Mouse (Mus musculus) hindbrain, embryonic 12.5 days (tissue): ENCODE results near the gene Fgf7. TPM values are rescaled to one million over a fixed set of nuclear protein-coding genes. Genes with fewer than 3 reads are reported as not detected.

Experiments used
- ATAC-seq: fragments of 200-750 bp; cut with Nextera tagmentation; 2 replicates; pipeline ENCODE4 v1.8.0; 2017; ENCODE audit warnings: moderate TSS enrichment; ENCODE audit not compliant: low FRiP score
- H3K27ac ChIP-seq: fragments of 300-500 bp; sonication (generic); 2 replicates; pipeline ENCODE4 v1.5.1; 2016; ENCODE audit warnings: mild to moderate bottlenecking
- H3K27me3 ChIP-seq: fragments of 300-500 bp; sonication (generic); 2 replicates; pipeline ENCODE4 v1.6.1; 2016; ENCODE audit warnings: mild to moderate bottlenecking
- H3K36me3 ChIP-seq: fragments of 300-500 bp; sonication (generic); 2 replicates; pipeline ENCODE4 v1.6.1; 2016; ENCODE audit warnings: mild to moderate bottlenecking
- H3K4me1 ChIP-seq: fragments of 300-500 bp; sonication (generic); 2 replicates; pipeline ENCODE4 v1.6.1; 2016
- H3K4me2 ChIP-seq: fragments of 300-500 bp; sonication (generic); replicated peaks from 2 replicates; pipeline ENCODE4 v1.6.1; 2016; ENCODE audit warnings: mild to moderate bottlenecking
- H3K4me3 ChIP-seq: fragments of 300-500 bp; sonication (generic); 2 replicates; pipeline ENCODE4 v1.5.1; 2016; ENCODE audit warnings: mild to moderate bottlenecking
- H3K9ac ChIP-seq: fragments of 300-500 bp; sonication (generic); 2 replicates; pipeline ENCODE4 v1.6.1; 2016; ENCODE audit warnings: mild to moderate bottlenecking, moderate library complexity
- H3K9me3 ChIP-seq: fragments of 300-500 bp; sonication (generic); replicated peaks from 2 replicates; pipeline ENCODE4 v1.6.1; 2016; ENCODE audit warnings: mild to moderate bottlenecking
- WGBS: fragments of 180-500 bp; shearing (Covaris S2); methylation state at CpG from one replicate; pipeline ENCODE4 v1.1.7; 2016; 5-methylcytosine and 5-hydroxymethylcytosine counted together
- polyA plus RNA-seq: library from polyadenylated mRNA; unstranded; fragments of >200 nt; fragmentation: Nextera tagmentation; extraction: Ambion mirVana; gene quantifications from 2 replicates; pipeline ENCODE4 v1.2.1, GENCODE M21; 2016

The Fgf7 gene
- 1.0 and 2.4 TPM in 2 replicates for polyA plus RNA-seq

DNA sequence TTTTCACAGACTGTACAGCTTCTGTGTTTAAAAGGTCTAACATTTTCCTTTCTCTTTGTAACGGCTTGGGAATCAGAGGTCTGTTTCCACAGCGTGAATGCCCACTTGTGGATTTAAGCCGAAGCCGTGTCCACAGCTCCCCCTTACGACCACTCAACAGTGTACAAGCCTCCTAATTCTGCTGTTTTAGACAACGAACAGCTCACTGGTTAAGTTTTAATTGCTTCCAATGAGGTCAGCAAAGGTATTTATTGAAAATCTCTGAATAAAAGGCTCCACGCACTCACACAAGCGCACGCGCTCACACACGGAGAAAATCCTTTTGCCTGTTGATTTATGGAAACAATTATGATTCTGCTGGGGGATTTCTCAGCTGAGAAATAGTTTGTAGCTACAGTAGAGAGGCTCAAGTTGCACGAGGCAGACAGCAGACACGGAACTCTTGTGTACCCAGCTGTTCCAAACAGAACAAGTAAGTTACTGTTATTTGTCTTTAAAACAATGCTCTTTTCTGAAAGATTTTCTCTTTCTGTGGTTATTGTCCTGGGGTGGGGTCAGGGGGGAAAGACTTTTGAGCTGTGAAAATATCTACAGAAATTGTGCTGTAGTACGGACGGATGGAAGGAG lies at the start of gene Fgf7:
Gene Fgf7 (plus strand): TSS at position 280 of the 627 bp plus-strand sequence.
- Histone ChIP-seq H3K4me1 (no peaks in the 10 kb centered on the region), H3K4me2 (no peak within 1 kb of the TSS), H3K27ac (no peak within 1 kb of the TSS), H3K9ac (no peak within 1 kb of the TSS), H3K4me3 (no peak within 1 kb of the TSS), H3K36me3 (no peaks in the 10 kb centered on the region), H3K27me3 (no peaks in the 10 kb centered on the region), H3K9me3 (no peaks in the 10 kb centered on the region)
- ATAC-seq = no peak
- WGBS = 61% methylated on average over 15 of the region's 15 CpGs

DNA sequence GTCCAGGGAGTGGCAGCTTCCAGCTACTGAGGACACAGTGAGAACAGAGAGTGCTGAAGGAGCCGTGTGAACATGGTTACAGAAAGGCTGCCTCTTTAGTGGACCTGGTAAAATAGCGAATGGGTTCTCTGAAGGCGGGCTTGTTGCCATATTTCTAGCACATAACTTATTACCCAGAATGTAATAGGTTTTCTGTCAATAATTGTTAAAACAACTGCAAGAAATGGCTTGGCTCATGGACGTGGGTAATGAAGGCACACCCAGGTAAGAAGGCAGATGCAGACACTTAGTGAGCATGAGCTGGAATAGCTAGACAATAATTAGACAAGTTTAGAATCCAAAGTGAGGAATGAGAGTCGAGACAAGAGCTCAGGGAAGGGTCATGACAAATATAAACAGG lies 32.2 kb upstream of the Fgf7 start:
- Histone ChIP-seq H3K9me3 (no peaks in the 10 kb centered on the region), H3K27ac (no peak overlapping the region), H3K9ac (no peak overlapping the region), H3K36me3 (no peaks in the 10 kb centered on the region), H3K4me3 (no peak overlapping the region), H3K27me3 (no peaks in the 10 kb centered on the region), H3K4me1 (no peaks in the 10 kb centered on the region), H3K4me2 (no peak overlapping the region)
- 83% methylated on average over 5 of the region's 5 CpGs for WGBS
- no peak for ATAC-seq

DNA sequence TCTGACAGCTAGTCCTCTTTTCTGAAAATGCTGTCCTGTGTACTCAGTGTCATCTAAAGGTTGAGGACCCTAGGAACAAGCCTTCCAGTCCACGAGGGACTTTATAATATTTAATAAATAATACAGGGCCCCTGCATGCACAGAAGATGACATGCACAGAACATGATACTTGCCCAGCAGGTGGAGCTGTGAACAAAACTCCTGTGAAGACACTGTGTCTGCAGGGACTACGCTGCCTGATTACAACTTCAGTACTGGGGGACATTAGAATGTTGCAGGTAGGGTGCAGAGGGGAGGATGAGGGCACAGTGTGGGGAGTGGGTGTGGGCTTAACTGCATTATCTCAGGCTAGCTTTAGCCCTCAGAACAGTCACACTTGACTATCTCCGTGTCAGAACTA lies 28.4 kb upstream of the Fgf7 start:
- 47% methylated on average over 3 of the region's 3 CpGs for whole genome bisulfite sequencing
- Histone ChIP-seq H3K4me3 (no peak overlapping the region), H3K9me3 (no peaks in the 10 kb centered on the region), H3K9ac (no peak overlapping the region), H3K36me3 (no peaks in the 10 kb centered on the region), H3K4me2 (no peak overlapping the region), H3K27me3 (no peaks in the 10 kb centered on the region), H3K27ac (no peak overlapping the region), H3K4me1 (no peaks in the 10 kb centered on the region)
- peak; percentile 32; the same call in 1 of the 2 replicates for ATAC-seq

DNA sequence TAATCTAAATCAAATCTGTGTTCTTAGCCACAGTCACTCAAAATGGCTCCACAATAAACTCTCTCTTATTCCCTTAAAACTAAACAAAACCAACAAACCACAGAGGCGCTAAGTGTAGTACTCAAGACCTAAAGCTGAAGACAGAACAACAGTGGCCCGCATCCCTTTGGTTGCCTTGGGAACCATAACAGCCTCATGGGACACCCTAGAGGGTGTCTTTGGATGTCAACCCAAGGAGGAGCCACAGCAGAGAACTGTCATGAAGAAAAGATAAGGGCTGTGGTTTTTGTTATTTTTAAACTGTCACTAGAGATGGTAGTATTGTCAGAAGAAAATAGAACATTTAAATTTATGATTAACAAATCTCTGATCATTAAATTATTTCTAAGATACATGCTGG lies 27.7 kb upstream of the Fgf7 start:
- no peak for ATAC-seq
- no peak overlapping the region for H3K4me3 ChIP-seq
- no peak overlapping the region for H3K4me2 ChIP-seq
- H3K9me3 ChIP-seq = no peaks in the 10 kb centered on the region
- no peaks in the 10 kb centered on the region for H3K4me1 ChIP-seq
- WGBS = 60% methylated on average over 2 of the region's 2 CpGs
- no peaks in the 10 kb centered on the region for H3K27me3 ChIP-seq
- H3K36me3 ChIP-seq = no peaks in the 10 kb centered on the region
- no peak overlapping the region for H3K9ac ChIP-seq
- no peak overlapping the region for H3K27ac ChIP-seq

DNA sequence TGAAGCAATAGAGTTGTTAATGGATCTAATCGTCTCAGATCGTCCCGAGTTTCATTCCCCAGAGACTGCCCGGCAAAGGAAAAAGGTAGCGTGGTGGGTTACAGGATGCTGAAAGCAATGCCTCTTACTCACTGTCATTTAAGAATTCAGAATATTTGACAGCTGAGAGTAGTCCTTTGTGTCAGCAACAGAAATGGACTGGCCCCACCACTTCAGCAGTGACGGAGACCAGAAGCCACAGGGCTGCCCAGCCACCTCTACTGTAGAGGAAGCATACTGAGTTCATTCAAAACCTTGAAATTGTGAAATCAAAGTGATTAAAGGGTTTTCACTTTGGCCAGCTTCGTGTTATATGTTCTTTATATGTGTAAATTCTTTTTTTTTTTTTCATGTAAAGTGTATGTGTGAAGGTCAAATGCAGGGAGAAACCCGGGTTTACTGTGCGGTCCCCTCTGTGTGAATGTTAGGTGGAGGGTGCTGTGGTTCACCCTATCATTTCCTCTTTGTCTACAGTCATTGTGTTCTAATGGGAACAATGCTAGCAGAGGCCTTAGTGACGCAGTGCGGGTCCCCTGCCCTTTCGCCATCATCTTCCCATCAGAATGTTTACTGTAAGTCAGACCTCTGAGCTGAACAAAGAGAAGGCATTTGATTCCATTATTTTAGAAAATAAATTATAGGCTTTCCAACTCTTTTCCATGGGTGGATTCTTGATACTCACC lies 19.3 kb upstream of the Fgf7 start:
- H3K27ac ChIP-seq = no peak overlapping the region
- H3K4me1 ChIP-seq = peaks cover 3% of the 10 kb centered on the region; the same call in 1 of the 2 replicates
- H3K4me3 ChIP-seq = no peak overlapping the region
- H3K9ac ChIP-seq = no peak overlapping the region
- ATAC-seq = no peak
- no peaks in the 10 kb centered on the region for H3K27me3 ChIP-seq
- H3K36me3 ChIP-seq = no peaks in the 10 kb centered on the region
- no peak overlapping the region for H3K4me2 ChIP-seq
- WGBS = 39% methylated on average over 12 of the region's 12 CpGs
- no peaks in the 10 kb centered on the region for H3K9me3 ChIP-seq

DNA sequence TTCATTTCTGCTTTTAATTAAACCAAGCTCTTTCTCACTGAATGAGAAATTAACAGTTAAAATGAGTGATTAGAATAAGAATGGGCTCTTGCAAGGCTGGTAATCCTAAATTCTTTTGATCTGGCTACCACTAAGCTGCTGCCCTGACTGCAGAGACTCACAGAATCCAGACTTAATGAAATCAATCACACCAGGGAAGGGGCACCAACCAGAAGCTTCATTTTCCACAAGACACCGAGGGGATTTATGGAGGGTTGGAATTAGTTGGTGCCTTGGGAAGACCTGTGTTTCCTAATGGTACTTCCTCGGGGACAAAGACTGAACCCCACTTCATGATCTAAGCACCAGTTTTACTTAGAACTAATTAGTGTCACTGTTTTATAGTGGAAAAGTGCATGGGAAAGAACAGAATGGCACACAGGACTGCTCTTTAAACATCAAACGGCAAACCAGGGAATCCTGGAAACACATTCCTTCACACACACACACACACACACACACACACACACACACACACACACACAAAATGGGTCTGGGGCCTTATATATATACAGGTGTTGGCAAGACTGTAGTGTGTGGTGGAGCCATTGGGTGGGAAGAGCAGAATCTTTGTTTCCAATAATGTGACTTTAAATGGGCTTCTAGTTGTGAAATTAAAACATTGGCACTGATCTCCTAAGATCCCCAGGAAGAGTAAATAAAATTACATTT lies 18.5 kb upstream of the Fgf7 start:
- Histone ChIP-seq H3K27ac (no peak overlapping the region), H3K4me1 (peaks cover 3% of the 10 kb centered on the region; the same call in 1 of the 2 replicates), H3K27me3 (no peaks in the 10 kb centered on the region), H3K36me3 (no peaks in the 10 kb centered on the region), H3K4me2 (no peak overlapping the region), H3K9me3 (no peaks in the 10 kb centered on the region), H3K4me3 (no peak overlapping the region), H3K9ac (no peak overlapping the region)
- no peak; the same call in 1 of the 2 replicates for ATAC-seq
- WGBS = 44% methylated on average over 3 of the region's 3 CpGs

DNA sequence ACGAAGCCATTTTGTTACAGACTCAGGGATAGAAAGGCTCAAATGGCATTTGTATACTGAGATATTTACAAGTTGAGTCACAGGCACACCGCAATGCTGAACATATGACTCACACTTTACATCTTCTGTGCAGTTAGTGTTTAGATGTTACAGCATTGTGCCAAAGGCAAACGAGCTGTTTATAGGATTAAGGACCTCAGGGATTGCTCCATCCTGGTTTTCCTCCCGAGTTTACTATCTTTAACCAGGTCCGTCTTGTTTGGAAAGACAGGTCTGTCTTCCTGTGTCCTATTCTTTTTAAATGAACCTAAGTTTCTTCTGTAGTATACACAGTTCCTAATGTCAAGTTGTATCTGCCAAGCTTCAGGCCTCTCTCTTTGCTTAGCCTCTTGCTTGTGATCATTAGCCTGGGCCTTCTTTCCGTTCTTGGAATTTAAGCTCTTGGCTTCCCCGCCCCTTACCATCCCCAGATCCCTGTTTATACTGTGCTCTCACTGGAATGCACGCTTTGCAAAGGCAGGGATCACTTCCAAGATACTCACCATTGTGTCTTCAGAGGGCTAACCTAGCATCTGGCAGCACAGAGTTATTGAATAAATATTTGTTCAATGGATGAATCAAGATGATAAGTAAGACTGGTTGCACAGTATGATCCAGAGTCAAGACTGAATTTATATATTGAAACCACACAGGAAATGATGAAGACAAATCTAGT lies 3.1 kb upstream of the Fgf7 start:
- ATAC-seq = no peak
- Histone ChIP-seq H3K27me3 (no peaks in the 10 kb centered on the region), H3K36me3 (no peaks in the 10 kb centered on the region), H3K27ac (no peak overlapping the region), H3K4me2 (no peak overlapping the region), H3K9me3 (no peaks in the 10 kb centered on the region), H3K4me3 (no peak overlapping the region), H3K9ac (no peak overlapping the region), H3K4me1 (no peaks in the 10 kb centered on the region)
- 70% methylated on average over 8 of the region's 8 CpGs for WGBS

DNA sequence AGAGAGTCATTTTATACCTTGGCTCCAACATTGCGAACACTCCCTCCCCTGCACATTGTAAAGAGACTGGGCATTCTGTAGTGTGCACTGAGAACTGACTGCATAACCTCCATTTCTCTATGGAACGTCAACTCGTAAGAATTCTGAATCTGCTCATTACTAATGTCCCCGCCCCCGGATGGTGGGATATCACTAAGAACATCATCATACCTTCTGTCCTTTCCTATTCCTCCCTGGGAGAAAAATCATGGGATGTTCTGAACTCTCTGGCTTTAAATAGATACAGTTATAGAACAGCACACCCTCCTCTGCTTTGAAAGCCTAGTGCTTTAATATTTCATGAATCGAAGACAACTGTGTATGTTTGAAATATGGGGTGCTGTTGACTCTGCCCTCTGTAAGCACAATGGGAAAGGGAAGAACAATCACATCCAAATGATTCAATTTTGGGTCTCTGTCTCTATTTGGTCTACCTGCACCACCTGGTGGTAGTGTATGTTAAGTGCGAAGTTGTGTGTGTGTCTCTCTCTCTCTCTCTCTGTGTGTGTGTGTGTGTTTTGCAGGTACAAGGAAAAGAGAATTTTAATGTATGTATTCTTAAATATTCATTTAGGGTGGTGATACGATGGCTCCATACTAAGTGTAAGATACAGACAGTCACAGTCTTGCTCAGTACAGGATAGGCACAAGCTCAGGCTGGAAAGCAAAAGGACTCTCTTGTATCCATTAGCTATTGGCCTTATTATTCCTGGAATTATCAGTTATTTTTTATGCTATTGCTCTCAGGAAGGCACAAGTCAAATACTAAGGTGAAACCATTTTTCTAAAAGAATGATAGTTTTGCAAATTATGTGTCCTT lies 1.1 kb upstream of the Fgf7 start:
- Histone ChIP-seq H3K4me2 (no peak overlapping the region), H3K27ac (no peak overlapping the region), H3K4me3 (no peak overlapping the region), H3K4me1 (no peaks in the 10 kb centered on the region), H3K9ac (no peak overlapping the region), H3K36me3 (no peaks in the 10 kb centered on the region), H3K27me3 (no peaks in the 10 kb centered on the region), H3K9me3 (no peaks in the 10 kb centered on the region)
- WGBS = 79% methylated on average over 8 of the region's 8 CpGs
- no peak for ATAC-seq

DNA sequence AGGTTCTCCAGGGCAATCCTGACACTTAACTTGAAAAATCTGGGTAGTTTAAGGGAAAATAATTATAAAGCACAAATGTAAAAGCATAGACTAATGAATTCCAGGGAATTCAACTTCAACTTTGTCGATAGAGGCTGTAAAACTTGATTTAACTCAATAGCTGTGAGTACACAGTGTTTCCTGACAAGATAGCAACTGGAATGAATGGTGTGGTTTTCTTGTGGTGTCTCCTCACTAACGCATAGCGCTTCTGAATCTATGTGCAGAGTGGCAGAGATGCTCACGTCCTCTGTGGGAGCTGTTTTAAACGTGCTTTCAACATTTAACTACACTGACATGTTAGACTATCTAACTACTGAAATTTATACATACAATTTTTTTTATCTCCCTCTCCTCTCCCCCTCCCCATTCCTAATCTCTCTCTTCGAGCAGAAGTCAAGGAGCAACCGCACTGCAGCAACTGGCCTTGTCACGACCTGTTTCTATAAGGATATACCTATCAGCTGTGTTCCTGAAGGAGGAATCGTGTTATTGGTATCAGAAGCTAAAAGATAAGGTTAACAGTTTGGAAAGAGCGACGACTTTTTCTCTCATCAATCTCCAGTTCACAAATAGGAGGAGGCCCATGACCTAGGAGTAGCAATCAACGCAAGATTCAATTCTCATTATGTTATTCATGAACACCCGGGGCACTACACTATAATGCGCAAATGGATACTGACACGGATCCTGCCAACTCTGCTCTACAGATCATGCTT lies 734 bp downstream of the Fgf7 start:
- Histone ChIP-seq H3K4me1 (no peaks in the 10 kb centered on the region), H3K27me3 (no peaks in the 10 kb centered on the region), H3K27ac (no peak overlapping the region), H3K4me2 (no peak overlapping the region), H3K36me3 (no peaks in the 10 kb centered on the region), H3K9ac (no peak overlapping the region), H3K9me3 (no peaks in the 10 kb centered on the region), H3K4me3 (no peak overlapping the region)
- 79% methylated on average over 15 of the region's 15 CpGs for WGBS
- ATAC-seq = no peak

DNA sequence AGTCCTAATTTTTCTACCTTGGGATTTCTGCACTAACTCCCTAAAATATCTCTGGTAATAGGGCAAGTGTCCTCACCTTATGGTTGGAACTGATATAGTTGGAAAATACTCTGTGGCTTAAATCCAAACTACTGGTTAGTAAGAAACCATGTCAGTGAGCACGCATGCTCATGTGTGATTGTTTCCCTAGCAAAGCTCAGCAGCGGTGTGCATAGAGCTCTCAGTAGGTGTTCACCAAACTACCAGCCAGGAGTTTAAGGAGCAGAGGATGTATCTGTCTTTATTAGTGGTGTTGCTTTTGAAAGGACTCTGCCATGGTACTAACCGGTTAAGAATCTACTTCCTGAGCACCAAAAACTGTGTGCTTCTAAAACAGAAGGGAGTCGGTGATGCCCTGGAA lies 1.7 kb downstream of the Fgf7 start:
- no peak overlapping the region for H3K27ac ChIP-seq
- H3K9me3 ChIP-seq = no peaks in the 10 kb centered on the region
- no peaks in the 10 kb centered on the region for H3K36me3 ChIP-seq
- H3K27me3 ChIP-seq = no peaks in the 10 kb centered on the region
- H3K4me3 ChIP-seq = no peak overlapping the region
- no peaks in the 10 kb centered on the region for H3K4me1 ChIP-seq
- no peak for ATAC-seq
- H3K9ac ChIP-seq = no peak overlapping the region
- H3K4me2 ChIP-seq = no peak overlapping the region
- 83% methylated on average over 4 of the region's 4 CpGs for WGBS
